Comparison of ENCODE assay signal across 8 mouse cellular contexts in genomic region chr2:51144380-51145120, GRCm38 (mm10). TPM values are rescaled to one million over a fixed set of nuclear protein-coding genes. Genes with fewer than 3 reads are reported as not detected.
DNase-seq lines count a peak whose midpoint lies in the region; ATAC-seq lines count a peak whose summit lies in the region.

No protein-coding gene starts in this region.

- H3K36me3 ChIP-seq in kidney, embryonic 15.5 days: no peaks in the 10 kb centered on the region
- H3K36me3 ChIP-seq in embryonic facial prominence, embryonic 14.5 days (ENCODE audit: control insufficient read depth, insufficient read depth, low read length): peaks cover 21% of the 10 kb centered on the region; the same call in 1 of the 2 replicates
- no peaks in the 10 kb centered on the region for H3K36me3 ChIP-seq in hindbrain, embryonic 16.5 days (ENCODE audit: control insufficient read depth, insufficient read depth, low read length)
- peaks cover 10% of the 10 kb centered on the region for H3K36me3 ChIP-seq in midbrain, embryonic 14.5 days (ENCODE audit: control insufficient read depth, insufficient read depth, low read length)

- H3K4me3 ChIP-seq in kidney, embryonic 15.5 days (replicated peaks): no peak overlapping the region; the same call in 1 of the 2 replicates
- H3K4me3 ChIP-seq in embryonic facial prominence, embryonic 14.5 days (ENCODE audit: low read depth, low read length): peak overlapping the region; percentile 97
- H3K4me3 ChIP-seq in hindbrain, embryonic 16.5 days (ENCODE audit: low read length): peak overlapping the region; percentile 35
- H3K4me3 ChIP-seq in midbrain, embryonic 14.5 days (replicated peaks; ENCODE audit: low read depth, low read length): peak overlapping the region; percentile 98

- no peaks in the 10 kb centered on the region for H3K27me3 ChIP-seq in kidney, embryonic 15.5 days
- H3K27me3 ChIP-seq in embryonic facial prominence, embryonic 14.5 days (replicated peaks; ENCODE audit: control insufficient read depth, insufficient read depth, low read length): no peaks in the 10 kb centered on the region
- no peaks in the 10 kb centered on the region for H3K27me3 ChIP-seq in hindbrain, embryonic 16.5 days (replicated peaks; ENCODE audit: control insufficient read depth, insufficient read depth, low read length)
- no peaks in the 10 kb centered on the region for H3K27me3 ChIP-seq in midbrain, embryonic 14.5 days (ENCODE audit: control insufficient read depth, insufficient read depth, low read length)

- no peak for DNase-seq in kidney, adult 11 months
- DNase-seq in embryonic facial prominence, embryonic 14.5 days (ENCODE audit: low spot score): peak; percentile 56
- peak; percentile 63 for DNase-seq in midbrain, embryonic 14.5 days
- no peak for DNase-seq in spleen, postnatal 14 days (ENCODE audit: low spot score in 2 of 2)

- 72% methylated on average over 6 of the region's 6 CpGs for WGBS in kidney, embryonic 15.5 days
- WGBS in embryonic facial prominence, embryonic 14.5 days: 42% methylated on average over 6 of the region's 6 CpGs
- WGBS in hindbrain, embryonic 16.5 days: 20% methylated on average over 6 of the region's 6 CpGs
- WGBS in midbrain, embryonic 14.5 days: 19% methylated on average over 6 of the region's 6 CpGs

- no peak overlapping the region for H3K9ac ChIP-seq in kidney, embryonic 15.5 days
- H3K9ac ChIP-seq in embryonic facial prominence, embryonic 14.5 days (ENCODE audit: low read depth, low read length): peak overlapping the region; percentile 51
- H3K9ac ChIP-seq in hindbrain, embryonic 16.5 days (ENCODE audit: low read depth, low read length): peak overlapping the region; percentile 46
- H3K9ac ChIP-seq in midbrain, embryonic 14.5 days (replicated peaks; ENCODE audit: low read length): peak overlapping the region; percentile 56

- 0 out of 2 replicates have a peak overlapping the region, but pooled peaks have one; percentile 9 for H3K27ac ChIP-seq in kidney, embryonic 15.5 days
- peak overlapping the region; percentile 34 for H3K27ac ChIP-seq in embryonic facial prominence, embryonic 14.5 days (replicated peaks; ENCODE audit: low read depth, low read length)
- H3K27ac ChIP-seq in hindbrain, embryonic 16.5 days (ENCODE audit: low read depth, low read length): peak overlapping the region; percentile 40; the same call in 1 of the 2 replicates
- peak overlapping the region; percentile 60 for H3K27ac ChIP-seq in midbrain, embryonic 14.5 days (replicated peaks; ENCODE audit: low read depth, low read length)

- no peaks in the 10 kb centered on the region for H3K9me3 ChIP-seq in kidney, embryonic 15.5 days (replicated peaks)
- H3K9me3 ChIP-seq in embryonic facial prominence, embryonic 14.5 days (ENCODE audit: control insufficient read depth, low read length): no peaks in the 10 kb centered on the region
- H3K9me3 ChIP-seq in hindbrain, embryonic 16.5 days (ENCODE audit: control insufficient read depth, low read length): no peaks in the 10 kb centered on the region
- no peaks in the 10 kb centered on the region for H3K9me3 ChIP-seq in midbrain, embryonic 14.5 days (ENCODE audit: control insufficient read depth, low read length)

- peaks cover 61% of the 10 kb centered on the region for H3K4me1 ChIP-seq in kidney, embryonic 15.5 days
- H3K4me1 ChIP-seq in embryonic facial prominence, embryonic 14.5 days (ENCODE audit: control insufficient read depth, insufficient read depth, low read length): peaks cover 49% of the 10 kb centered on the region
- peaks cover 45% of the 10 kb centered on the region for H3K4me1 ChIP-seq in hindbrain, embryonic 16.5 days (ENCODE audit: control insufficient read depth, insufficient read depth, low read depth, low read length)
- H3K4me1 ChIP-seq in midbrain, embryonic 14.5 days (ENCODE audit: control insufficient read depth, insufficient read depth, low read length): peaks cover 50% of the 10 kb centered on the region

- ATAC-seq in kidney, embryonic 15.5 days (replicated peaks; ENCODE audit: low FRiP score): no peak
- ATAC-seq in embryonic facial prominence, embryonic 14.5 days (ENCODE audit: low read depth): no peak
- ATAC-seq in hindbrain, embryonic 16.5 days: no peak
- ATAC-seq in midbrain, embryonic 14.5 days (ENCODE audit: low FRiP score, low TSS enrichment): no peak
- ATAC-seq in CD4-positive, CD25-positive, alpha-beta regulatory T cell, adult 4 months: no peak
- ATAC-seq in cerebellum, adult (ENCODE audit: insufficient number of reproducible peaks, low FRiP score, low TSS enrichment): no peak

- H3K4me2 ChIP-seq in kidney, embryonic 15.5 days: peak overlapping the region; percentile 20
- H3K4me2 ChIP-seq in embryonic facial prominence, embryonic 14.5 days (ENCODE audit: low read depth, low read length): peak overlapping the region; percentile 70
- peak overlapping the region; percentile 57 for H3K4me2 ChIP-seq in hindbrain, embryonic 16.5 days (ENCODE audit: low read length)
- H3K4me2 ChIP-seq in midbrain, embryonic 14.5 days (ENCODE audit: low read length): peak overlapping the region; percentile 73

RNA-seq across cellular contexts. Expression of gene Rnd3, which starts 4.4 kb away (rescaled TPM):
- polyA plus RNA-seq in kidney, embryonic 15.5 days (2015; fragmentation: Nextera tagmentation; extraction: Ambion mirVana): 41.6 and 43.5 TPM in 2 replicates
- 99.7 and 116 TPM in 2 replicates for polyA plus RNA-seq in embryonic facial prominence, embryonic 14.5 days (2014; fragmentation: Nextera tagmentation; extraction: Ambion mirVana)
- polyA plus RNA-seq in hindbrain, embryonic 16.5 days (2015; fragmentation: Nextera tagmentation; extraction: Ambion mirVana): 82.6 and 106 TPM in 2 replicates
- polyA plus RNA-seq in midbrain, embryonic 14.5 days (2014; fragmentation: Nextera tagmentation; extraction: Ambion mirVana): 210 and 322 TPM in 2 replicates
- polyA plus RNA-seq in CD4-positive, CD25-positive, alpha-beta regulatory T cell, adult 4 months (2017; shearing (Covaris generic)): under 1 TPM; 0.28 to 0.63 TPM

Comparison
In these comparisons a context has a peak if more than half of its experiments do, and no peak if none do; other contexts are left out.
1. H3K27ac ChIP-seq: peak in every context shown above with its lines; median percentile 60 in midbrain, embryonic 14.5 days; 40 in hindbrain, embryonic 16.5 days; 34 in embryonic facial prominence, embryonic 14.5 days; 9 in kidney, embryonic 15.5 days.
2. H3K4me2 ChIP-seq: peak in every context shown above with its lines; median percentile 73 in midbrain, embryonic 14.5 days; 70 in embryonic facial prominence, embryonic 14.5 days; 57 in hindbrain, embryonic 16.5 days; 20 in kidney, embryonic 15.5 days.
3. DNase-seq: peak in embryonic facial prominence, embryonic 14.5 days (single experiment) and midbrain, embryonic 14.5 days (single experiment); none in kidney, adult 11 months (single experiment) and spleen, postnatal 14 days (0 of 2).
4. RNA of gene Rnd3, which starts 4.4 kb away (polyA plus RNA-seq): 210 to 322 TPM in midbrain, embryonic 14.5 days, 99.7 to 116 TPM in embryonic facial prominence, embryonic 14.5 days, 82.6 to 106 TPM in hindbrain, embryonic 16.5 days and 41.6 to 43.5 TPM in kidney, embryonic 15.5 days; 0.28 to 0.63 TPM in CD4-positive, CD25-positive, alpha-beta regulatory T cell, adult 4 months; every median in the first group is over 10 times any median in the second.